Mouse (Mus musculus): ENCODE results near the gene Tiam2. TPM values are rescaled to one million over a fixed set of nuclear protein-coding genes. Genes with fewer than 3 reads are reported as not detected.

Gene Tiam2
- total and polyA plus RNA-seq, 3 experiments: 0.42 to 1.9 TPM; not detected in 1

DNA sequence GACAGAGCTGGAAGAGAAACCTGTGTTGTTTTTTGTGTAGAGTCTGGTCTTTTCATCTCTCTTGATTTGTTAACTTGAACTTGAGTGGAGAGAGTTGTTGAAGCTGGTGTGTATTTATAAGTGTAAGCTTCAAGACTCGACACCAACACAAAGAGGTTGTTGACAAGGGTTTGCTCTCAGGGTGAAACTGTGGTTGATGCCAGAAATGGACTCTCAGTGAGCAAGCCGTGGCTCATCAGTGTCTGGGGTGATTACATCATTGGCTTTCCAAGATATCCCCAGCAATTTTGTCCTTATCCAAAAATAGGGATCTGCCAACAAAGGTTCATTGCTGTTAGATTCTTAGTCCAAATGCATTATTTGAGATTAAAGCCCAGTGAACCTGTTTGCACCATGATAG is 150.2 kb downstream of the Tiam2 start:
- H3K4me3 ChIP-seq (ENCODE audit: control insufficient read depth in 1 of 2, insufficient read depth in 1 of 2, low read depth in 2 of 2, low read length in 2 of 2): no peak overlapping the region
- no peak for TF ChIP-seq POLR2AphosphoS2 (IDR thresholded peaks at IDR 0.05; ENCODE audit: low read length)
- TF ChIP-seq TBP (IDR thresholded peaks at IDR 0.05; ENCODE audit: low read depth, low read length): no peak
- TF ChIP-seq ELF1 (IDR thresholded peaks at IDR 0.05; ENCODE audit: low read depth, low read length): no peak
- no peak for TF ChIP-seq ZKSCAN1 (IDR thresholded peaks at IDR 0.05; ENCODE audit: low read depth, low read length)
- TF ChIP-seq SIN3A (IDR thresholded peaks at IDR 0.05; ENCODE audit: low read length): no peak
- TF ChIP-seq KAT2A (conservative IDR thresholded peaks at IDR 0.05; ENCODE audit: low read depth, low read length): no peak
- TF ChIP-seq HCFC1 (IDR thresholded peaks at IDR 0.05; ENCODE audit: low read depth, low read length): no peak
- no peak for TF ChIP-seq ZC3H11A (IDR thresholded peaks at IDR 0.05; ENCODE audit: low read depth, low read length)
- no peak for TF ChIP-seq POLR2A (IDR thresholded peaks at IDR 0.05; ENCODE audit: control insufficient read depth in 1 of 2, insufficient read depth in 1 of 2, low read depth in 1 of 2, low read length in 2 of 2, poor library complexity in 1 of 2)
- TF ChIP-seq TAL1 (IDR thresholded peaks at IDR 0.05; ENCODE audit: low read length): no peak
- no peak for TF ChIP-seq ZMIZ1 (IDR thresholded peaks at IDR 0.05; ENCODE audit: low read depth, low read length)
- TF ChIP-seq MEF2A (IDR thresholded peaks at IDR 0.05; ENCODE audit: extremely low read depth, insufficient replicate concordance, low read depth, low read length, poor library complexity, severe bottlenecking): no peak
- H3K36me3 ChIP-seq (ENCODE audit: control insufficient read depth in 1 of 2, insufficient read depth in 2 of 2, low read length in 2 of 2): no peaks in the 10 kb centered on the region
- H3K9me3 ChIP-seq (replicated peaks; ENCODE audit: insufficient read depth, low read length): no peaks in the 10 kb centered on the region
- no peak for DNase-seq (ENCODE audit: low read depth, low spot score)
- no peaks in the 10 kb centered on the region for H3K79me2 ChIP-seq (ENCODE audit: control insufficient read depth, insufficient read depth, low read length, poor library complexity)
- no peak overlapping the region for H3K27ac ChIP-seq (ENCODE audit: control insufficient read depth, low read depth, low read length)
- H3K4me1 ChIP-seq (ENCODE audit: control insufficient read depth in 1 of 2, insufficient read depth in 2 of 2, low read length in 2 of 2): no peaks in the 10 kb centered on the region
- no peaks in the 10 kb centered on the region; a peak in 1 of 4 replicates for H3K27me3 ChIP-seq (ENCODE audit: control insufficient read depth in 1 of 2, insufficient read depth in 2 of 2, low read length in 2 of 2)
- H3K9ac ChIP-seq (ENCODE audit: control insufficient read depth, low read depth, low read length, poor library complexity, severe bottlenecking): no peak overlapping the region

DNA sequence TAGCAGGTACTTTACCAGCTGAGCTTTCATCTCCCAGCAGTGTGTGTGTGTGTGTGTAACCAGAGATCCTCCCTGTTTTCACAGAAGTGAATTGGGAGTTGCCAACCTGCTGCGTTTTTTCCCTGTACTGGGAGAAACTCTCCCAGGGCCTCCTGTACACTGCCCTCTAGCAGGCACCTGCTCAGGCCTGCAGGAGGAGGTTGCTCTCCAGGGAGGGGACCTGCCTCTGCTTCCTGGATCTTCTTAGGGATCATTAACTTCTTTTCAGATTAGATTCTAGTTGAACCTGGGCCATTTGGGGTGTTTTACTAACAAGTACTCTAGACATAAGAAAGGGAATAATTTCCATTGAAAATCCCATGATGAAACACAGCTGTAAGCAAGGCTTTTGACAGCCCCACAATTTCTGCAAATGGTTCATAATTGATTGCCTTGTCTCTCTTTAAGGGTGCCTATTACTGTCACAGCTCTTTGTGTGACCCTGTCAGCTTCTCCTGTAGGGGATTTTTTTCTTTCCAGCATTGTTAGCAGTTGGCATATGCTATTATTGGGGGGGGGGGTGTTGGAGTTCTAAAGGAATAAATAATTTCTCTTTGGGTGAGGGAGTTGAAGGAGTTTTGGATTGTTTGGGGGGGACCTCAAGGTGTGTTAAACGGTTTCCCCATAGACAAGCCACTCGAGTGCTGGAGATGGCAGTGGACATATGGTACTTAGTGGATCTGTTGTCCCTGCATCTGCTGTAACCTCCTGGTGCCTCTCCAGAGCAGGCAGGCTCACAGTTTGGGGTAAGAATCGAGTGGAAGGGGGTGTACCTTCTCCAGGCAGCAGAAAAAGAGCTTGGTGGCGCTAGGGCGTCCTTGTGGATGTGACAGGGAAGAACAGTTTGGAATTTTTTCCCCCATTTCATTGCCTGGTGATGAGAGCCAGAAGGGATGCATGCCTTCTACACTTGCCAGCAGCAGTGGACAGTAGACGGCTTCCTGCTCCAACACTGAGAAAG is 155.5 kb downstream of the Tiam2 start:
- Histone ChIP-seq H3K9ac (ENCODE audit: control insufficient read depth, low read depth, low read length, poor library complexity, severe bottlenecking) (no peak overlapping the region), H3K4me3 (ENCODE audit: control insufficient read depth in 1 of 2, insufficient read depth in 1 of 2, low read depth in 2 of 2, low read length in 2 of 2) (no peak overlapping the region), H3K36me3 (ENCODE audit: control insufficient read depth in 1 of 2, insufficient read depth in 2 of 2, low read length in 2 of 2) (peaks cover 0 to 7% of the 10 kb centered on the region in 2 experiments; a peak in 2 of 4 replicates), H3K4me1 (ENCODE audit: control insufficient read depth in 1 of 2, insufficient read depth in 2 of 2, low read length in 2 of 2) (peaks cover 5 to 13% of the 10 kb centered on the region in 2 experiments), H3K27me3 (ENCODE audit: control insufficient read depth in 1 of 2, insufficient read depth in 2 of 2, low read length in 2 of 2) (no peaks in the 10 kb centered on the region; a peak in 1 of 4 replicates), H3K27ac (ENCODE audit: control insufficient read depth, low read depth, low read length) (no peak overlapping the region), H3K79me2 (ENCODE audit: control insufficient read depth, insufficient read depth, low read length, poor library complexity) (no peaks in the 10 kb centered on the region), H3K9me3 (replicated peaks; ENCODE audit: insufficient read depth, low read length) (no peaks in the 10 kb centered on the region)
- no peak for DNase-seq (ENCODE audit: low read depth, low spot score)
- TF ChIP-seq GABPA (IDR thresholded peaks at IDR 0.05; ENCODE audit: low read depth, low read length) (no peak), POLR2AphosphoS5 (IDR thresholded peaks at IDR 0.05; ENCODE audit: borderline replicate concordance, low read depth, low read length) (no peak), MEF2A (IDR thresholded peaks at IDR 0.05; ENCODE audit: extremely low read depth, insufficient replicate concordance, low read depth, low read length, poor library complexity, severe bottlenecking) (no peak), RCOR1 (IDR thresholded peaks at IDR 0.05; ENCODE audit: low read depth, low read length) (no peak), MYB (IDR thresholded peaks at IDR 0.05; ENCODE audit: low read depth, low read length) (no peak), ZMIZ1 (IDR thresholded peaks at IDR 0.05; ENCODE audit: low read depth, low read length) (no peak)

All from MEL (cell line).